Mouse (Mus musculus) myocyte (in vitro differentiated cells): ENCODE results near the gene 9330182L06Rik. TPM values are rescaled to one million over a fixed set of nuclear protein-coding genes. Genes with fewer than 3 reads are reported as not detected.

Experiments used
- H3K27me3 ChIP-seq: one replicate; pipeline ENCODE4 v1.6.1; 2011; ENCODE audit not compliant: control insufficient read depth, insufficient read depth, insufficient read length
- H3K36me3 ChIP-seq: one replicate; pipeline ENCODE4 v1.6.1; 2011; ENCODE audit not compliant: control insufficient read depth, insufficient read depth
- H3K4me2 ChIP-seq: one replicate; pipeline ENCODE4 v1.6.1; 2011; ENCODE audit warnings: low read depth, control low read depth
- H3K4me3 ChIP-seq: one replicate; pipeline ENCODE4 v1.5.1; 2011; ENCODE audit warnings: mild to moderate bottlenecking, control low read depth, moderate library complexity
- H3K79me2 ChIP-seq: one replicate; pipeline ENCODE4 v1.6.1; 2011; ENCODE audit not compliant: control insufficient read depth, insufficient read depth
- H3ac ChIP-seq: one replicate; pipeline ENCODE4 v1.6.1; 2011; ENCODE audit not compliant: control insufficient read depth, insufficient read length
- CEBPB ChIP-seq: IDR thresholded peaks from 2 replicates; pipeline ENCODE4 v1.6.1; 2011; ENCODE audit warnings: mild to moderate bottlenecking, moderate library complexity; ENCODE audit not compliant: poor library complexity, insufficient read depth, severe bottlenecking
- E2F4 ChIP-seq: IDR thresholded peaks from one replicate; pipeline ENCODE4 v1.6.1; 2011; ENCODE audit warnings: mild to moderate bottlenecking, control low read depth, moderate library complexity; ENCODE audit not compliant: insufficient read depth
- MAX ChIP-seq: IDR thresholded peaks from one replicate; pipeline ENCODE4 v1.6.1; 2011; ENCODE audit warnings: low read depth, mild to moderate bottlenecking, control low read depth
- MYOD1 ChIP-seq, 3 experiments: IDR thresholded peaks; one replicate each; pipeline ENCODE4 v1.6.1; 2011; ENCODE audit warnings: control low read depth in 2 of 3, low read depth in 2 of 3, mild to moderate bottlenecking in 2 of 3, moderate library complexity in 1 of 3; ENCODE audit not compliant: insufficient read length in 2 of 3, control insufficient read depth in 1 of 3
- MYOG ChIP-seq, 3 experiments: IDR thresholded peaks; one replicate each; pipeline ENCODE4 v1.6.1; 2011; ENCODE audit warnings: control low read depth in 2 of 3, low read depth in 2 of 3, mild to moderate bottlenecking in 2 of 3; ENCODE audit not compliant: insufficient read length in 2 of 3, control insufficient read depth in 1 of 3, insufficient read depth in 1 of 3
- POLR2A ChIP-seq: IDR thresholded peaks from one replicate; pipeline ENCODE4 v1.6.1; 2011; ENCODE audit warnings: low read depth, mild to moderate bottlenecking, control low read depth, moderate library complexity; ENCODE audit not compliant: insufficient read length
- POLR2AphosphoS2 ChIP-seq: IDR thresholded peaks from one replicate; pipeline ENCODE4 v1.6.1; 2011; ENCODE audit warnings: low read depth, control low read depth; ENCODE audit not compliant: insufficient read length
- REST ChIP-seq: IDR thresholded peaks from one replicate; pipeline ENCODE4 v1.6.1; 2011; ENCODE audit warnings: mild to moderate bottlenecking, control low read depth, moderate library complexity; ENCODE audit not compliant: insufficient read depth, insufficient read length
- SRF ChIP-seq: IDR thresholded peaks from one replicate; pipeline ENCODE4 v1.6.1; 2011; ENCODE audit warnings: low read depth; ENCODE audit not compliant: control insufficient read depth, insufficient read length
- TCF12 ChIP-seq: IDR thresholded peaks from one replicate; pipeline ENCODE4 v1.6.1; 2011; ENCODE audit warnings: mild to moderate bottlenecking, control low read depth; ENCODE audit not compliant: poor library complexity, insufficient read depth, severe bottlenecking
- TCF3 ChIP-seq: IDR thresholded peaks from one replicate; pipeline ENCODE4 v1.6.1; 2011; ENCODE audit warnings: low read depth, control low read depth; ENCODE audit not compliant: insufficient read length
- USF1 ChIP-seq: IDR thresholded peaks from one replicate; pipeline ENCODE4 v1.6.1; 2011; ENCODE audit warnings: low read depth, mild to moderate bottlenecking, control low read depth, moderate library complexity
- polyA plus RNA-seq: library from polyadenylated mRNA; unstranded; fragments of >200 nt; fragmentation: generic; extraction: Trizol; gene quantifications from one replicate; pipeline ENCODE4 v1.2.1, GENCODE M21; 2012; ENCODE audit warnings: missing spikeins

Gene 9330182L06Rik
- polyA plus RNA-seq, 1 experiment = not detected

DNA sequence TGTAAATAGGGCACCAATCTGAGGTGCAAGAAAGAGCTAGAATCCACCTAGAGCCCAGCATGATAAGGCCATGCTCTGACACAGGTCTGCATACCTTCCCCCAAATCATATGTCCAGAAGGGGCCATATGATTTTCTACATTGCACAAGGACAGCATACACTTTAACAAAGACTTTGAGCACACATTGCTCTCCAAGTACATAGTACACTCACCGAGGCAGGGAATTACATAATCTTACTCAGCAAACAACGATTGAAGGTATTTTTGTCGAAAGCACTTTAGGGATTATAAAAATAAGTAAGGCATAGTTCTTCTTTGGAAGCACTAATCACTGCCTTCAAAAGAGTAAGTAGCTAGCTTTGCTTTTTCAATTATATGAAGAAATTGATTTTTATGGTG is 7.1 kb downstream of the 9330182L06Rik start:
- no peak for TF ChIP-seq MAX
- no peak for TF ChIP-seq MYOD1 (IDR thresholded peaks at IDR 0.05; ENCODE audit: control insufficient read depth in 1 of 3, insufficient read length in 2 of 3, low read depth in 2 of 3)
- TF ChIP-seq E2F4 = no peak
- TF ChIP-seq TCF3 = no peak
- TF ChIP-seq SRF = no peak
- H3K79me2 ChIP-seq = no peaks in the 10 kb centered on the region

DNA sequence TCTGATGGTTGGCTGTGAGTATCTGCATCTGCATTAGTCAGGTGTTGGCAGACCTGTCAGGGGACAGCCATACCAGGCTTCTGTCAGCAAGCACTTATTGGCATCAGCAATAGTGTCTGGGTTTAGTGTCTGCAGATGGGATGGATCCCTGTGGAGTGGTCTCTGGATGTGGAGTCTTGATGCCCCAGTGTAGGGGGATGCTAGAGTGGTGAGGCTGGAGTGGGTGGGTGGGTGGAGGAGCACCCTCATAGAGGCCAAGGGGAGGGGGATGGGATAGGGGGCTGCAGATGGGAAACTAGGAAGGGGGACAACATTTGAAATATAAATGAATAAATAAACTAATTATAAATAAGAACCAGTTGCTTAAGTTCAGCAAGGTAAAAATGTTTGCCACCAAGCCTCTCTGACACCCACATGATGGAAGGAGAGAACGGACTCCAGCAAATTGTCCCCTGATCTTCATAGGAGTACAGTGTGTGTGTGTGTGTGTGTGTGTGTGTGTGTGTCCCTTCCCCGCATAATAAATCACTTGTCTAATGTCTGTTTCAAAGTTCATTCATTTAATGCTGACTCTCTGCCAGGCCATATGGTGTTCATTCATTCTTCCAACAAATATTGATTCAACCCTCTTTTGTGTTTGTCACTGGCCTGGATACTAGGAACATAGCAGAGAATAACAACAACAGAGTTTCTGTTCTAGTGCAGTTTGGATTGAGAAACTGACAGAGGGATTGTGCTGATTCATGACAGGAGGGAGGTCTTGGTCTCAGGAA is 30.0 kb downstream of the 9330182L06Rik start:
- Histone ChIP-seq H3K4me3 (no peak overlapping the region), H3K4me2 (no peak overlapping the region), H3K27me3 (no peaks in the 10 kb centered on the region), H3ac (no peak overlapping the region), H3K79me2 (no peaks in the 10 kb centered on the region), H3K36me3 (no peaks in the 10 kb centered on the region)
- TF ChIP-seq POLR2A = no peak
- no peak for TF ChIP-seq MAX
- no peak for TF ChIP-seq MYOG (IDR thresholded peaks at IDR 0.05; ENCODE audit: control insufficient read depth in 1 of 3, insufficient read depth in 1 of 3, insufficient read length in 2 of 3, low read depth in 2 of 3)
- TF ChIP-seq MYOD1 (IDR thresholded peaks at IDR 0.05; ENCODE audit: control insufficient read depth in 1 of 3, insufficient read length in 2 of 3, low read depth in 2 of 3) = no peak

More for the DNA sequence above, 7.1 kb downstream of the 9330182L06Rik start:
- no peak overlapping the region for H3ac ChIP-seq
- no peaks in the 10 kb centered on the region for H3K36me3 ChIP-seq
- H3K27me3 ChIP-seq = no peaks in the 10 kb centered on the region
- no peak overlapping the region for H3K4me2 ChIP-seq
- H3K4me3 ChIP-seq = no peak overlapping the region

DNA sequence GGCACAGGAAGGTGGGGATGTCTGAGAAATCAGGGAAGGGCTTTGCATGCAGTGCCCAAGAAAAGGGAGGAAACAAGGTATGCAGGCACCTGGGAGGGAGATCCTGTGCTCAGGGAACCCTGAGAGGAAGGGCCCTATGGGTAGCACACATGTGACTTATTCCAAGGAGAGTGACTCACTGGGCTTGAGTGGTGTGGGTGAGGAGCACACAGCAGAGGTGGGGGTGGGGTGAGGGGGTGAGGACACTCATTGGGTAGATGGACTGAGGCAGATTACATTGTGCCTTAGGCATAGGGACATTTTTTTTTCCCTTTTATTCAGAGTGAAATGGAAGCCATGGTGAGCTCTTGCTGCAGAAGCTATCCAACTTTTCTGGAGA is 30.6 kb downstream of the 9330182L06Rik start:
- H3K4me2 ChIP-seq = no peak overlapping the region
- TF ChIP-seq POLR2A (no peak), POLR2AphosphoS2 (no peak), SRF (no peak), MAX (no peak), MYOD1 (IDR thresholded peaks at IDR 0.05; ENCODE audit: control insufficient read depth in 1 of 3, insufficient read length in 2 of 3, low read depth in 2 of 3) (no peak)
- H3K4me3 ChIP-seq = no peak overlapping the region
- no peaks in the 10 kb centered on the region for H3K36me3 ChIP-seq
- H3ac ChIP-seq = no peak overlapping the region
- H3K79me2 ChIP-seq = no peaks in the 10 kb centered on the region
- H3K27me3 ChIP-seq = no peaks in the 10 kb centered on the region

DNA sequence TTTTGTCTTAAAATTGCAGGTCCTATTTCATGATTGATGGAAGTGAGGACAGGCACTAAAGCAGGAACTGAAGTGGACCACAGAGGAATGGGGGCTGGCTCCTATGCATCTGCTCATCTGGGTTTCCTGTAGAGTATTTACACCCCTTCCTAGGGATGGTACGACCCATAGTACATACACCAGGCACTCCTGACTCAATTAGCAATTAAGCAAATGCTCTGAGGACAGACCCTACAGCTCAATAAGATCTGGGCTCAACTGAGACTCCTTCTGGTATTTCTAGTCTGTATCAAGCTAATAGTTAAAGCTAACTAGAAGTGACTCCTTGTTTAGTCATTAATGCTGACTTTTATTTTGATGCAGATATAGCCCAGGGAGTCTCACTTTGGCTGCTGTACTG is 60.9 kb downstream of the 9330182L06Rik start:
- H3ac ChIP-seq = no peak overlapping the region
- H3K4me2 ChIP-seq = no peak overlapping the region
- H3K27me3 ChIP-seq = no peaks in the 10 kb centered on the region

DNA sequence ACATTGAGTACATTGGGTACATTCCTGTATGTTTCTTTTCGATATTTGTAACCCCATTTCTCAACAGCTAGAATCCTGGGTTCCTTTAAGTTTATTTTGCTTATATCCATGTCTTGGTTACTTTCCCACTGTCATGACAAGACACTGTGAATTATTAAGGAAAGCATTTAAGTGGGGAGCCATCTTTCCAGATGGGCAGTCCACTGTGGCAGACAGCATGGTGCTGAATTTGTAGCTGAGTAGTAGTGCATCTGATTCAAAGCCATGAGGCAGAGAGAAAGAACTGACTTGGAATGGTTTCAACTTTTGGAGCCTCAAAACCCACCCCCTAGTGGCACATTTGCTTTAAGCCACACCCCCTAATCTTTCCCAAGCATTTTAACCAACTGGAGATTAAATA is 61.6 kb downstream of the 9330182L06Rik start:
- Histone ChIP-seq H3K27me3 (no peaks in the 10 kb centered on the region), H3K4me2 (no peak overlapping the region), H3K79me2 (no peaks in the 10 kb centered on the region), H3K36me3 (no peaks in the 10 kb centered on the region), H3K4me3 (no peak overlapping the region), H3ac (no peak overlapping the region)
- no peak for TF ChIP-seq MYOD1 (IDR thresholded peaks at IDR 0.05; ENCODE audit: control insufficient read depth in 1 of 3, insufficient read length in 2 of 3, low read depth in 2 of 3)
- no peak for TF ChIP-seq SRF
- no peak for TF ChIP-seq TCF12
- TF ChIP-seq MAX = no peak
- no peak for TF ChIP-seq MYOG (IDR thresholded peaks at IDR 0.05; ENCODE audit: control insufficient read depth in 1 of 3, insufficient read depth in 1 of 3, insufficient read length in 2 of 3, low read depth in 2 of 3)
- TF ChIP-seq TCF3 = no peak
- no peak for TF ChIP-seq USF1
- TF ChIP-seq REST = no peak
- TF ChIP-seq CEBPB = no peak
- TF ChIP-seq E2F4 = no peak
- no peak for TF ChIP-seq POLR2A
- no peak for TF ChIP-seq POLR2AphosphoS2

More for the DNA sequence above, 60.9 kb downstream of the 9330182L06Rik start:
- no peaks in the 10 kb centered on the region for H3K36me3 ChIP-seq
- TF ChIP-seq POLR2A = no peak
- TF ChIP-seq MYOD1 (IDR thresholded peaks at IDR 0.05; ENCODE audit: control insufficient read depth in 1 of 3, insufficient read length in 2 of 3, low read depth in 2 of 3) = no peak
- no peak for TF ChIP-seq POLR2AphosphoS2
- no peak for TF ChIP-seq MYOG (IDR thresholded peaks at IDR 0.05; ENCODE audit: control insufficient read depth in 1 of 3, insufficient read depth in 1 of 3, insufficient read length in 2 of 3, low read depth in 2 of 3)
- no peak for TF ChIP-seq SRF
- TF ChIP-seq USF1 = no peak
- TF ChIP-seq CEBPB = no peak
- no peak for TF ChIP-seq TCF12
- TF ChIP-seq E2F4 = no peak
- TF ChIP-seq REST = no peak
- no peak for TF ChIP-seq MAX
- no peak for TF ChIP-seq TCF3
- H3K79me2 ChIP-seq = no peaks in the 10 kb centered on the region
- H3K4me3 ChIP-seq = no peak overlapping the region
